Mouse (Mus musculus): ENCODE measurements around the gene Fn1. TPM values are rescaled to one million over a fixed set of nuclear protein-coding genes. Genes with fewer than 3 reads are reported as not detected.
A peak's percentile ranks its signal among the peaks of the same experiment; 100 is the strongest.

Fn1 gene
- 100 to 1,000 TPM; 260 to 367 TPM for total RNA-seq (2021)
- long read RNA-seq, experiment 1, full-length matches to known transcripts, result 36 of 124 reads
- long read RNA-seq, experiment 1, partial matches to known transcripts, result 58 of 124 reads
- long read RNA-seq, experiment 1, other reads (novel, unspliced or antisense), result 30 of 124 reads
- long read RNA-seq, experiment 2, full-length matches to known transcripts, result 37 of 97 reads
- long read RNA-seq, experiment 2, partial matches to known transcripts, result 47 of 97 reads
- long read RNA-seq, experiment 2, other reads (novel, unspliced or antisense), result 13 of 97 reads

- peak; percentile 94 for DNase-seq
These were observed at the start of gene Fn1 for GRCm38 (mm10) chr1:71652551-71653399. TSS of gene Fn1 (minus strand) at chr1:71653200.

- DNase-seq, result no peak
These were observed 43.1 kb upstream of the Fn1 start for GRCm38 (mm10) chr1:71696093-71696492.

- DNase-seq, result no peak
These were observed 38.7 kb upstream of the Fn1 start for GRCm38 (mm10) chr1:71691472-71692277.

DNA sequence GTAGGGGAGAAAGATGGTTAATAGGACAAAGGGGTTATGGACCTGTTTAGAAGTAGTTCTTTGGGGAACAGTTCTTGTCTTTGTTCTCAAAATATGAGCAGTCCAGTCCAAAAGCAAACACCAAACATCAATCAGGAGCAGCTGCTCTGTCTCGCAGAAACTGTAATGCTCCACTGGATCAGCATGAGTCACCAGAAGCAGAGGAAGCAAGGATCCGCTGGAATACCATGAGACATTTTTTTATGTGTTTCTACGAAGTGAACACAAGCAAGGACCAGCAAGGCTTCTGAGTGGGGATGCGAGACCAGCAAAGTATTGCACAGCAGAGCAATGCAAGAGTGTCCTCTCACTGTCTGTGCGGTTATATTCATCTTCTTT is 35.9 kb upstream of the Fn1 start:
- no peak for DNase-seq

DNA sequence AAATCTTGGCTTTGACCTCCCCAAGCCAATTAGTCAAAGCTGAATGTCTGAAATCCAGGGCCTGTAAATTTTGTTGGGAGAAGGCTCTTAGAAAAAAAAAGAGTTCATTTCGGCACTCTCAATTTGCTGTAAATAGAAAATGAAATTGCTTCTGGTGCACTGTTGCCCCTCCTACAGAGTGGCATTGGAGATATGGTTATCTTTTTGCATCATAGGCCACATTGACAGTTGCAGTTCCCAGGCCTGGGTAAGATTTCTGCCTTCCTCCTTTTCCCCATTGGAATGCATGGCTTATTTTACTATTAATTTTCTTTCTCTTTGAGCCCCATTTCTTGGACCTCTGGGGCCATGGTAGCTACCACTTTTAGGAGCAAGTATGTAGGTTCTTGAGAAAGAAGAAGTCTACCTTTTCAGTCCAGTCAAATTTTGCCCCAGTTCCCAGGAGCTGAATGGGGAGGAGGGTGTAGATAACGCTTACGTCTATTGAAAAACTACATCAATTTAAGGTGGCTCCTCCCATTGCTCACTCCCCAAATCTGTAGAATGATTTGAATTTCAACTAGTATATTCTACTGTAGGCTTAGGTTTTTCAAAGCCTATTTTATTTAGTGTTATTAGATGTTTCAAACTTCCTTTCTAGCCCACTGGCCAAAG is 35.4 kb upstream of the Fn1 start:
- no peak for DNase-seq

- no peak for DNase-seq
These were observed 33.8 kb upstream of the Fn1 start for GRCm38 (mm10) chr1:71686791-71687190.

DNA sequence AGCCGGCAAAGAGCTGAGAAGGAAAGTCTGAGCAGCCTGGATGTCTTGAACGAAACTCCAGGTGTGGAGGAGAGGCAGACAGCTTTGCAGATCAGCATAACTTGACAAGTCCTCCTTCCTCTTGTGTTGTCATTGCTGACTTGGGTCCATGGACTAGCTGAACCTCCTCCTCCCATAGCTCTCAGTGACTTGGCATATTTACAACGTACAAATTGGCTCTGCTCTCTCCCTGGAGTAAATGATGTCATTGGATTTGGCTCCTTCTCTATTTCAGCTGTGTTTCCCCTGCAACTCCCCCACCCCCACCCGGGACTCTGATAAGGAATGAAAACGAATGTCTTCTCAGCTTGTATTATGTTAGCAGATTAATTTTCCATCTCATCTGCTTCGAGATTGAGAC is 30.7 kb upstream of the Fn1 start:
- DNase-seq, result no peak

DNA sequence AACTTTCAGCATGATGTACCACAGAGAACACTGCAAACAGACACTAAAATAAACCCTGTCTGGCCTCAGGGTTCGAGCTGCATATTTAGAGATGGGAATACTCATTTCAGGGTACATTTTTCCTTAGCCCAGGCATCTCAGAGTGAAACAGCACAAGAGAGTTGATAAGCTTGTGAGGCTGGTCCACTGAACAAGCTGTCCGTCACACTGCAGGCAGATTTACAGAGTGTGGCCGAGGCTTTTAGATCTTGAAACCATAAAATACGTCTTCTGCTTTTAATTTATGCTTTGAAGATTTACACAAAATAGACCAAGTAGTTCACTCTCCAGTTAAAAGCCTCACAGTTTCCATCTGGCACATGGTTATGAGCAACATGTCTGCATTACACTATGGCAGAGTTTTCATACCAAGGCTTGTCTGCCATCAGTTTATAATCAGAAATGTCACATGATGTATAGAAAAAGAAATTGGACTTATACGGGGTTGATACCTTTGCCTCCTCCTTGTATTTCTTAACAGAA is 29.3 kb upstream of the Fn1 start:
- no peak for DNase-seq

- no peak for DNase-seq
These were observed 28.3 kb upstream of the Fn1 start for GRCm38 (mm10) chr1:71681306-71681705.

DNA sequence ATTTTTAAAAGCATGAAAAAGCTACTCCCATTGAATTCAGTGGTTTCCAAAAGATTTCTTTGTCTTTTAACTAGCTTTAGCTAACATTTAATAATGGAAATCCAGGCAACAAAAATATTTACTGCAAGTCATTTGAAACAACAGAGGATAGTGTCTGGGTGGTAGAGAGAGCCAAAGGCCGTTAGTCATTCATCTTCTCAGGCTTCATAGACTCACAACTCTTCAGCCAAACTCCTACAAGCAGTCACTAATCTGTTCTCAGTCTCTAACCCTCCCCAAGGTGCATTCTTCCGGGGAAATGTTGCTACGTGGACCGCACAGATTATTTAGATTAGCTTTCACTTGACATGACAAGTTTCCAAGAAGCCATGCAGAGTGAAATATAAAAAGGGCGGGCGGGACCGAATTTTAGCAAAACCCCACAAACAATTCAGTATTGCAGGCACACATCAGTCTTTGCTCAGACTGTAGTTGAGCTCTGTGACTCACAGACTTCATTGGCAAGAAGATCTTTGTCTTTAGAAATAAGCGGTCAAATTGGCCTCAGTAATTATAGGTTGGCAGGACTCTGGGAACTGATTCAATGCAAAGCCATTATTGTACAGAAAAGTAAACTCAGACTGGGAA is 27.2 kb upstream of the Fn1 start:
- DNase-seq, result no peak

GRCm38 (mm10) chr1:71675420-71675819 is 22.4 kb upstream of the Fn1 start:
- DNase-seq, result no peak

DNA sequence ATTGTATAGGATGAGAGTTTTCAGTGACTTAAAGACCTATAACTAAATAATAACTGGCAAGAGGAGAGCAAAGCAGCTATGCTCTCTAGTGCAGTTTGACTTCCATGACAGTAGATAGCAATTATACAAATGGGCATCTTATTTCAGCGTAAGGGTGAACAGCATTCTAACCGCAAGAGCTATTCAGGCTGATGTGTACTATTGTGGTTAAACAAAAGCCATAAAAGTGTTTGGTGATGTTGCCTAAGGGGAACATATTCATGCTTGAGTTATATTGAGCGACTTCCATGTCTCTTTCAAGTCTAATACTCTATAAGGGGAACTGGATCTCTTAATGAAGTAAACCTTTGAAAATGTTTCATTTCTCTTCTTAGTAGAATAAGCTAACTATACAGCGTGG is 21.3 kb upstream of the Fn1 start:
- DNase-seq, result no peak

GRCm38 (mm10) chr1:71673398-71673910 is 20.5 kb upstream of the Fn1 start:
- no peak for DNase-seq

DNA sequence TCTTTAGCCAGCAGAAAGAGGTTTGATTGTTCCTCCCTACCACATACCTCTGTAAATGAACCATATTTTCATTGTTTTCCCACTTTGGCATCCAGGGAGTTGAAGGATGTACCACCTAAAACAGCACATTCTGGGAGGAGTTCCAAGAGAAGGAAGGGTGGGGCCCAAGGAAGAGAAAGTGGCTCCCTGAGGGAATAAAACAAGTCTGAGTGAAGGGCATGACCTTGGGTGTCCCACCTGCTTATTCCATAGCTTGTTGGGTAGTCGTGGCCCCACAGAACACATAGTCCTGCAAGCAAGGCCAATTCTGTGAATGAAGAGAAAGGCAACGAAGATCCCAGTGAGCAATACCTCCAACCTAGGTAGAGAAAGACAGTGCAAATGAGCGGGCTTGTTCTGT is 19.3 kb upstream of the Fn1 start:
- DNase-seq, result no peak

DNA sequence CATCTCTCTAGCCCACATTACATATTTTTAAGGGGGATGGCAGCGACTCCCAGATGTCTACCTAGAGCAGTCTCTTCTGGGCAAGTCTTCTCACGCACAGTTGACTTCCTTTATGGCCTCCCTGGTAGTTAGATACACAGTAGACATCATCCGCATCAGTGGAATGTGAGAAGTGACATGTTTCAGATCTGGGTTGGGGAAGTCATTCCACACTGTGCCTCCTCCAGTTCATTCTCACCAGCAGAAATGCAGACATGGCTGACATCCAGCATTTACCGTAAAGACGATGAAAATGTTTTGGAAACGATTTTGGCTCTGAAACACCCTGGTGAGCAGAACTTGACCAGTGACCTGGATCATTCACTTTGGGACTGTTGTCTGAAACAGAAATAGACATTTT is 10.2 kb upstream of the Fn1 start:
- DNase-seq, result no peak

DNA sequence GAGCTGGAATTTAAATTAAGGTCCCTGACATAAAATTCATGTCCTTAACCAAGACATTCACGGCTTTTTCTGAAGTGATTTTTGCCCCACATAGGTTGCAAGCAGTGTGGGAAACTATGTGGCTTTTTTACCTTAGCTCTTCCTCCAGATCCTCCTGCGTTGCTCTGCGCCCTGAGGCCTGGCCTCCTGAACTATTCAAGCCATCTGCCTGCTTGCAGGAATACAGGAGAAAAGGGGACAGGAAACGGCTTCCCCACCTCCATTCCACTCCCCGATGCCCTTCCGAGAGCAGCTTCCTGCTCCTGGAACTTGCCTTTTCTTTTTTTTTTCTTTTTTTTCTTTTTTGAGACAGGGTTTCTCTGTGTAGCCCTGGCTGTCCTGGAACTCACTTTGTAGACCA is 5.6 kb upstream of the Fn1 start:
- no peak for DNase-seq

- no peak for DNase-seq
These were observed 3.3 kb upstream of the Fn1 start for GRCm38 (mm10) chr1:71656309-71656708.

- DNase-seq, result no peak
These were observed 1.2 kb upstream of the Fn1 start for GRCm38 (mm10) chr1:71654221-71654620.

- peak; percentile 15 for DNase-seq
These were observed 580 bp upstream of the Fn1 start for GRCm38 (mm10) chr1:71653400-71654159.

- no peak for DNase-seq
These were observed 1.2 kb downstream of the Fn1 start for GRCm38 (mm10) chr1:71651828-71652227.

- no peak for DNase-seq
These were observed 1.7 kb downstream of the Fn1 start for GRCm38 (mm10) chr1:71651315-71651714.
